Mouse (Mus musculus): Measurements from ENCODE around the gene Hist1h2be. TPM values are rescaled to one million over a fixed set of nuclear protein-coding genes. Genes with fewer than 3 reads are reported as not detected.

The Hist1h2be gene
- total and polyA plus RNA-seq, 2 experiments from 2014 or later: 0.82 to 253 TPM

DNA sequence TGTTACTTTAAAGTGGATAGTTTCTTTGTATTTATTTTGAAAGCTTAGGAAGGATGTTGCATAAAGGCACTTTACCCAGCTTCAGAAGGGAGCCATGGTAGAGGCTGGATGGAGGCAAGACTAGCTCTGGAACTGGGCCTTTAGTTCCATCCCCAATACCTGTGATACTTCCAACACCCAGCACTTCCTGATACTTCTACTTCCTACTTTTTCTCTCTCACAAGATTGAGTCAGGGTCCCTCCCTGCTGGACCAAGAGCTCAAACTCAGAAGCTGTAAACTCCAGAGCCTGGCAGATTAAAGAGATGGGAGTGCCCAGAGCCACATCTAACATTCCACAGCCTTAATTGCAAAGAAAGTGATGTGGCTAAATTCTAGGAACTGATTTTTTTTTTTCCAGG, 36.6 kb downstream of the Hist1h2be start:
- DNase-seq (ENCODE audit: low spot score): peak; percentile 10
- no peak for ATAC-seq (ENCODE audit: insufficient read depth, low read depth)
- TF ChIP-seq EP300 (IDR thresholded peaks at IDR 0.05; ENCODE audit: low read depth) (no peak), CTCF (IDR thresholded peaks at IDR 0.05; ENCODE audit: low read depth) (no peak)

DNA sequence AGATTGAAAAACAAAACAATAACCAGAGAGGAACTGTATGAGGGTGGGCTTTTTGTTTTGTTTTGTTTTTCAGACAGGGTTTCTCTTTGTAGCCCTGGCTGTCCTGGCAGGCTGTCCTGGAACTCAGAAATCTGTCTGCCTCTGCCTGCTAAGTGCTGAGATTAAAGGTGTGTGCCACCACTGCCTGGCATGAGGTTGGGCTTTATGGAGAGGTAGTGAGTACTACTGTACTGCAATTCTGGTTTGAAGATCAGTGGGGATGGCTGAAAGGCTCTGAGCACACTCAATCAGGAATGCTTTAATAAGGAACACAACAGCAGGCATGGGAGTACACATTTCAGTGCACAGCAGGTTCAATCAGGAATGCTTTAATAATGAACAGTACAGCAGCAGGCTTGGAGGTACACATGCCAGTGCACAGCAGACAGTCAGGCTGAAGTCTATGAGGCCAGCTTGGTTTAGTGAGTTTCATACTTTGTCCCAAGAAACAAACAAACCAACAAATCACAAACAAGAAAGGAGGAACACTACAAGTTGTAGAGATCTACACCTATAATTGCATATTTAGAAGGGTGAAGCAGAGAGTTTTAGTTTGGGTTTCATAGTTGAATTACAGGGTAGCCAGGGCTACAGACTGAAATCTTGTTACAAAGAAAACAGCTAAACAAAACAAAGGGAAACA, 37.4 kb downstream of the Hist1h2be start:
- no peak overlapping the region for H3K4me2 ChIP-seq (ENCODE audit: low read depth, low read length)
- no peaks in the 10 kb centered on the region for H3K36me3 ChIP-seq (replicated peaks; ENCODE audit: control insufficient read depth, insufficient read depth, low read length)
- ATAC-seq (ENCODE audit: insufficient read depth, low read depth): no peak
- H3K4me3 ChIP-seq (ENCODE audit: low read depth, low read length): no peak overlapping the region
- peaks cover 24% of the 10 kb centered on the region; the same call in 1 of the 2 replicates for H3K4me1 ChIP-seq (ENCODE audit: control insufficient read depth, insufficient read depth)
- H3K27me3 ChIP-seq (ENCODE audit: control insufficient read depth, insufficient read depth, low read length): no peaks in the 10 kb centered on the region
- no peak overlapping the region for H3K9ac ChIP-seq (replicated peaks; ENCODE audit: low read depth, low read length)
- DNase-seq (ENCODE audit: low spot score): no peak
- peak overlapping the region; percentile 28; the same call in 1 of the 2 replicates for H3K27ac ChIP-seq (ENCODE audit: low read depth)
- TF ChIP-seq CTCF (IDR thresholded peaks at IDR 0.05; ENCODE audit: low read depth): no peak
- TF ChIP-seq EP300 (IDR thresholded peaks at IDR 0.05; ENCODE audit: low read depth): no peak
- H3K9me3 ChIP-seq (replicated peaks; ENCODE audit: control insufficient read depth, low read length): no peaks in the 10 kb centered on the region

More for the DNA sequence above, 36.6 kb downstream of the Hist1h2be start:
- Histone ChIP-seq H3K4me2 (ENCODE audit: low read depth, low read length) (peak overlapping the region; percentile 74), H3K27me3 (ENCODE audit: control insufficient read depth, insufficient read depth, low read length) (no peaks in the 10 kb centered on the region), H3K36me3 (replicated peaks; ENCODE audit: control insufficient read depth, insufficient read depth, low read length) (no peaks in the 10 kb centered on the region), H3K4me3 (ENCODE audit: low read depth, low read length) (peak overlapping the region; percentile 62), H3K4me1 (ENCODE audit: control insufficient read depth, insufficient read depth) (peaks cover 24% of the 10 kb centered on the region; the same call in 1 of the 2 replicates), H3K9ac (replicated peaks; ENCODE audit: low read depth, low read length) (peak overlapping the region; percentile 82), H3K27ac (ENCODE audit: low read depth) (peak overlapping the region; percentile 99), H3K9me3 (replicated peaks; ENCODE audit: control insufficient read depth, low read length) (no peaks in the 10 kb centered on the region)

DNA sequence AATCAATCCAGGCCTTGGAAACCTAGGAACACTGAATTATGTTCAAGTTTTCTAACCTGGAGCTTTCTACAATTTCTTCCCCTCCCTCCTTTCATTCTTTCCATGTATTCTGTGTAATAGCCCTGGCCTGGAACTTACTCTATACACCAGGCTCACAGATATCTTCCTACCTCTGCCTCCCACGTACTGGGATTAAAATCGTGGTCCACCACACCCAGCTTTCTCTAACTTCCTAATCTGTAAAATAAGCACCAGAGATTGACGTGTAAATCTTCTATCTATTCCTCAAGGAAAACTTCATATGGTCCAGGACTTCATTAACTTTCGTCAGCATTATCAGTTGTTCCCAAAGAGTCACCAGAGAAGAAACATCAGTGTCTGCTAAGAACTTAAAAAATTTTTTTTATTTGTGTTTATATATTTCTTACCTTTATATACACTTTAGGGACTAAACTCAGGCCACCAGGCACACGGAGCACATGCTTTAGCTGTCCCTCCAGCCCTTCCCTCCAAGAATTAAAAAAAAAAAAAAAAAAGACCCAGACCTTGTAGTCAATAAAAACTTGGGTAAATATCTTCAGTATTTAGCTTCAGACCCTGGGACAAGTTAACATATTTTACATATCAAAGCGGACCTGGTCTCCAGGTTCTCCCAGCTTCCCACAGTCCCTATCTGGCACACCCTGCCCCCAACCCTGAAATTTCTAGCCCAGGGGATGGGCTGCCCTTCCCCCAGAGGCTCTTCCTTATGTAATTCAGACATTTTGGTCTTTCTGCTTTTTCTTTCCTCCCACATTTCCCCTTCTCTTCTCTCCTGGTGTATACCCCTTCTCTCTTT, 38.5 kb downstream of the Hist1h2be start:
- DNase-seq (ENCODE audit: low spot score) (no peak), ATAC-seq (ENCODE audit: insufficient read depth, low read depth) (no peak)
- H3K4me1 ChIP-seq (ENCODE audit: control insufficient read depth, insufficient read depth): peaks cover 24% of the 10 kb centered on the region; the same call in 1 of the 2 replicates
- H3K4me3 ChIP-seq (ENCODE audit: low read depth, low read length): peak overlapping the region; percentile 35
- H3K9ac ChIP-seq (replicated peaks; ENCODE audit: low read depth, low read length): peak overlapping the region; percentile 32; the same call in 1 of the 2 replicates
- peak overlapping the region; percentile 63 for H3K27ac ChIP-seq (ENCODE audit: low read depth)
- H3K9me3 ChIP-seq (replicated peaks; ENCODE audit: control insufficient read depth, low read length): no peaks in the 10 kb centered on the region
- H3K27me3 ChIP-seq (ENCODE audit: control insufficient read depth, insufficient read depth, low read length): no peaks in the 10 kb centered on the region
- WGBS: 29% methylated on average over 6 of the region's 6 CpGs
- peak overlapping the region; percentile 57 for H3K4me2 ChIP-seq (ENCODE audit: low read depth, low read length)
- no peaks in the 10 kb centered on the region for H3K36me3 ChIP-seq (replicated peaks; ENCODE audit: control insufficient read depth, insufficient read depth, low read length)
- TF ChIP-seq CTCF (IDR thresholded peaks at IDR 0.05; ENCODE audit: low read depth): no peak
- TF ChIP-seq EP300 (IDR thresholded peaks at IDR 0.05; ENCODE audit: low read depth): no peak

DNA sequence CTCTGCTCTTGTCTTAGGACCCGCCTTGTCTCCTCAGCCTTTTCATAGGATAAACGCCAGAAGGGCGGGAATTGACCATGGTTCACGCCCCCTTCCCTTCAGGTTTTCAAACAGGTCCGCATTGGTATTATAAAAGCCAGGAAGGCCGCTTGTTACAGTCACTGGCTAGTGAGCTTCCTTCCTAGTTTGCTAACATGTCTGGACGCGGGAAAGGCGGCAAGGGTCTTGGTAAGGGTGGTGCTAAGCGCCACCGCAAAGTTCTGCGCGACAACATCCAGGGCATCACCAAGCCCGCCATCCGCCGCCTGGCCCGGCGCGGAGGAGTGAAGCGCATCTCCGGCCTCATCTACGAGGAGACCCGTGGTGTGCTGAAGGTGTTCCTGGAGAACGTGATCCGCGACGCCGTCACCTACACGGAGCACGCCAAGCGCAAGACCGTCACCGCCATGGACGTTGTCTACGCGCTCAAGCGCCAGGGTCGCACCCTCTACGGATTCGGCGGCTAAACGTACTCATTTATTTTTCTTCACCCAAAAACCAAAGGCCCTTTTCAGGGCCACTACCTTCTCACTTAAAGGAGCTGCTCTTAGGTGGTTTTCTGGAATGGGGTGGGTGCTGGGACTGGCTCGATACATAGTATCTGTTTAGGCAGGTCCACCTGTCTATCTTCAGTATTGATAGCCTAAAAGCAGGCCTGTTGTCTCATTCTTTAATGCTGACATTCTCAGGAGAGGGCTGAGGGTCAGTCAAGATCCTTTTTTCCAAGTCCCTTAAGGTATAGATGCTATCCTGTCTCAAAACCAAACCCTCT, 39.3 kb downstream of the Hist1h2be start, which contains the start of gene Hist1h4d:
TSS of gene Hist1h4d (plus strand) at position 191 of the 811 bp plus-strand sequence.
- Histone ChIP-seq H3K36me3 (replicated peaks; ENCODE audit: control insufficient read depth, insufficient read depth, low read length) (no peaks in the 10 kb centered on the region), H3K4me1 (ENCODE audit: control insufficient read depth, insufficient read depth) (peaks cover 22% of the 10 kb centered on the region; the same call in 1 of the 2 replicates), H3K27ac (ENCODE audit: low read depth) (peak within 1 kb of the TSS; percentile 63), H3K27me3 (ENCODE audit: control insufficient read depth, insufficient read depth, low read length) (no peaks in the 10 kb centered on the region), H3K9me3 (replicated peaks; ENCODE audit: control insufficient read depth, low read length) (no peaks in the 10 kb centered on the region), H3K4me3 (ENCODE audit: low read depth, low read length) (peak within 1 kb of the TSS; percentile 35), H3K9ac (replicated peaks; ENCODE audit: low read depth, low read length) (peak within 1 kb of the TSS; percentile 32; the same call in 1 of the 2 replicates), H3K4me2 (ENCODE audit: low read depth, low read length) (peak within 1 kb of the TSS; percentile 57)
- under 1% methylated on average over 43 of the region's 43 CpGs for WGBS
- ATAC-seq (ENCODE audit: insufficient read depth, low read depth) (peak; percentile 84), DNase-seq (ENCODE audit: low spot score) (peak; percentile 94)
- no peak for TF ChIP-seq CTCF (IDR thresholded peaks at IDR 0.05; ENCODE audit: low read depth)
- TF ChIP-seq EP300 (IDR thresholded peaks at IDR 0.05; ENCODE audit: low read depth): peak; percentile 96

DNA sequence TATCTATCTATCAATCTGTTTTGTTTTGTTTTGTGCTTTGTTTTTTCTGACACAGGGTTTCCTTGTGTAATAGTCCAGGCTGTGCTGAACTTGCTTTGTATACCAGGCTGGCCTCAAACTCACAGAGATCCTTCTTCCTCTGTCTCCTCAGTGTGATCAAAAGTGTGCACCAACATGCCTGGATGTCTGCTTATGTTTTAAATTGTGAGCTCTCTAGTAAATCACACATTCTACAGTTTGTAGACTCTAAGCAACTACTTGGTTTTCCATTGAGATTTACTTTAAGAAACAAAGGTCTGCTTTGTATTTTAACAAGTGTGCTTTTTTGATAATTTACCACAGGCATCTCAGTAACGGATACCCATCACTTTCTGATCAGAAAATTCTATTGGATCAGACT, 43.1 kb downstream of the Hist1h2be start:
- TF ChIP-seq EP300 (IDR thresholded peaks at IDR 0.05; ENCODE audit: low read depth) (no peak), CTCF (IDR thresholded peaks at IDR 0.05; ENCODE audit: low read depth) (no peak)
- Histone ChIP-seq H3K4me3 (ENCODE audit: low read depth, low read length) (no peak overlapping the region), H3K4me2 (ENCODE audit: low read depth, low read length) (no peak overlapping the region), H3K36me3 (replicated peaks; ENCODE audit: control insufficient read depth, insufficient read depth, low read length) (no peaks in the 10 kb centered on the region), H3K9me3 (replicated peaks; ENCODE audit: control insufficient read depth, low read length) (no peaks in the 10 kb centered on the region), H3K27me3 (ENCODE audit: control insufficient read depth, insufficient read depth, low read length) (no peaks in the 10 kb centered on the region), H3K27ac (ENCODE audit: low read depth) (no peak overlapping the region), H3K4me1 (ENCODE audit: control insufficient read depth, insufficient read depth) (peaks cover 17% of the 10 kb centered on the region; the same call in 1 of the 2 replicates), H3K9ac (replicated peaks; ENCODE audit: low read depth, low read length) (no peak overlapping the region)
- DNase-seq (ENCODE audit: low spot score) (no peak), ATAC-seq (ENCODE audit: insufficient read depth, low read depth) (no peak)
- WGBS: 91% methylated on average over 1 of the region's 1 CpGs

Data from heart, postnatal 0 days (tissue).